Mouse (Mus musculus): ENCODE data around the gene Srrt. TPM values are rescaled to one million over a fixed set of nuclear protein-coding genes. Genes with fewer than 3 reads are reported as not detected.

The Srrt gene
- polyA plus RNA-seq, 1 experiment from 2014 or later = 88.1 TPM

- 86% methylated on average over 7 of the region's 7 CpGs for WGBS
- peaks cover 10% of the 10 kb centered on the region for H3K4me1 ChIP-seq (ENCODE audit: control insufficient read depth, insufficient read depth, low read depth, low read length)
- H3K27me3 ChIP-seq (replicated peaks; ENCODE audit: control insufficient read depth, insufficient read depth, low read length) = no peaks in the 10 kb centered on the region
- no peaks in the 10 kb centered on the region for H3K9me3 ChIP-seq (ENCODE audit: control insufficient read depth, low read length)
- peaks cover 6% of the 10 kb centered on the region; the same call in 1 of the 2 replicates for H3K36me3 ChIP-seq (ENCODE audit: control insufficient read depth, insufficient read depth, low read length)
- no peak overlapping the region for H3K27ac ChIP-seq (ENCODE audit: low read depth, low read length)
- ATAC-seq = no peak
- no peak overlapping the region for H3K9ac ChIP-seq (ENCODE audit: low read depth, low read length)
- H3K4me3 ChIP-seq (ENCODE audit: low read length) = no peak overlapping the region
- no peak overlapping the region for H3K4me2 ChIP-seq (ENCODE audit: low read length)
These were observed 23.4 kb upstream of the Srrt start for GRCm38 (mm10) chr5:137330910-137331309.

DNA sequence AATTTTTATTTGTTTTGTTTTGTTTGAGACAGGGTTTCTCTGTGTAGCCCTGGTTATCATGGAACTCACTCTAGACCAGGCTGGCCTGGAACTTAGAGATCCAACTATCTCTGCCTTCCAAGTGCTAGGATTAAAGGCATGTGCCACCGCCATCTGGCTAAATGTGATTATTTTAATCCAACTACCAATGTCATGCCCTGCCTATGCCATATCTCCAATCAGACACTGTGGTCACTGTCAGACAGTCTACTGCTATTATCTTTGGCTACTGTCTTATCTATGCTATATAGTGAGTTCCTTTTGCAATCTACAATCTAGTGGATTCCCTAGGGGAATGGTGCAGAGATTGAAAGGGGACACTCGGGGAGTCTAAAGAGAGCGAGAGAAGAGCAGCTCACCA, 13.5 kb upstream of the Srrt start:
- Histone ChIP-seq H3K36me3 (ENCODE audit: control insufficient read depth, insufficient read depth, low read length) (peaks cover 26% of the 10 kb centered on the region), H3K27me3 (replicated peaks; ENCODE audit: control insufficient read depth, insufficient read depth, low read length) (no peaks in the 10 kb centered on the region), H3K27ac (ENCODE audit: low read depth, low read length) (no peak overlapping the region), H3K4me2 (ENCODE audit: low read length) (no peak overlapping the region), H3K4me3 (ENCODE audit: low read length) (no peak overlapping the region), H3K9ac (ENCODE audit: low read depth, low read length) (no peak overlapping the region), H3K4me1 (ENCODE audit: control insufficient read depth, insufficient read depth, low read depth, low read length) (no peaks in the 10 kb centered on the region), H3K9me3 (ENCODE audit: control insufficient read depth, low read length) (no peaks in the 10 kb centered on the region)
- no peak for ATAC-seq
- WGBS = 90% methylated on average over 3 of the region's 3 CpGs

DNA sequence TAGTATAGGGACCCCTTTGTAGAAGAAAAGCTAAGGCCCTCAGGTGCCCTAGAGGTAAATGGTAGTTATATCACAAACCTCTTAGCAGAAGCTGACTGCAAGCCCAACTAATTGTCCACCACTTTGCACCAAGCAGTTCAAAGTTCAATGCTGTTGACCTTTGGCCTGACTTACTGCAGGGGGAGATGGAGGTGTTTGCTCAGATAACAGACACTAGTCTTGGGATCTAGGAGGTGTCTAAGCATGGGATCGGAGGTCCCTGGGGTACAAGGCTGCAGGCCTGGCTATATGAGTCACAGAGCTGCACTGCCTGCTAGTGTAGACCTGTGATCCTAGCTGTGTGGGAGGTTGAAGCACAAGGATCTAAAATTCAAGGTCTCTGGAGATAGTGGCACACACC, 11.1 kb upstream of the Srrt start:
- H3K36me3 ChIP-seq (ENCODE audit: control insufficient read depth, insufficient read depth, low read length) = peaks cover 21% of the 10 kb centered on the region
- no peak overlapping the region for H3K4me2 ChIP-seq (ENCODE audit: low read length)
- peaks cover 14% of the 10 kb centered on the region for H3K4me1 ChIP-seq (ENCODE audit: control insufficient read depth, insufficient read depth, low read depth, low read length)
- H3K9me3 ChIP-seq (ENCODE audit: control insufficient read depth, low read length) = no peaks in the 10 kb centered on the region
- no peaks in the 10 kb centered on the region for H3K27me3 ChIP-seq (replicated peaks; ENCODE audit: control insufficient read depth, insufficient read depth, low read length)
- no peak overlapping the region for H3K4me3 ChIP-seq (ENCODE audit: low read length)
- 88% methylated on average over 1 of the region's 1 CpGs for WGBS
- H3K9ac ChIP-seq (ENCODE audit: low read depth, low read length) = no peak overlapping the region
- no peak for ATAC-seq
- no peak overlapping the region for H3K27ac ChIP-seq (ENCODE audit: low read depth, low read length)

GRCm38 (mm10) chr5:137317361-137317760, 9.9 kb upstream of the Srrt start:
- WGBS = 90% methylated on average over 8 of the region's 8 CpGs
- Histone ChIP-seq H3K36me3 (ENCODE audit: control insufficient read depth, insufficient read depth, low read length) (peaks cover 18% of the 10 kb centered on the region), H3K27me3 (replicated peaks; ENCODE audit: control insufficient read depth, insufficient read depth, low read length) (no peaks in the 10 kb centered on the region), H3K27ac (ENCODE audit: low read depth, low read length) (no peak overlapping the region), H3K9me3 (ENCODE audit: control insufficient read depth, low read length) (no peaks in the 10 kb centered on the region), H3K4me1 (ENCODE audit: control insufficient read depth, insufficient read depth, low read depth, low read length) (peaks cover 19% of the 10 kb centered on the region), H3K4me2 (ENCODE audit: low read length) (no peak overlapping the region), H3K4me3 (ENCODE audit: low read length) (no peak overlapping the region), H3K9ac (ENCODE audit: low read depth, low read length) (no peak overlapping the region)
- no peak for ATAC-seq

DNA sequence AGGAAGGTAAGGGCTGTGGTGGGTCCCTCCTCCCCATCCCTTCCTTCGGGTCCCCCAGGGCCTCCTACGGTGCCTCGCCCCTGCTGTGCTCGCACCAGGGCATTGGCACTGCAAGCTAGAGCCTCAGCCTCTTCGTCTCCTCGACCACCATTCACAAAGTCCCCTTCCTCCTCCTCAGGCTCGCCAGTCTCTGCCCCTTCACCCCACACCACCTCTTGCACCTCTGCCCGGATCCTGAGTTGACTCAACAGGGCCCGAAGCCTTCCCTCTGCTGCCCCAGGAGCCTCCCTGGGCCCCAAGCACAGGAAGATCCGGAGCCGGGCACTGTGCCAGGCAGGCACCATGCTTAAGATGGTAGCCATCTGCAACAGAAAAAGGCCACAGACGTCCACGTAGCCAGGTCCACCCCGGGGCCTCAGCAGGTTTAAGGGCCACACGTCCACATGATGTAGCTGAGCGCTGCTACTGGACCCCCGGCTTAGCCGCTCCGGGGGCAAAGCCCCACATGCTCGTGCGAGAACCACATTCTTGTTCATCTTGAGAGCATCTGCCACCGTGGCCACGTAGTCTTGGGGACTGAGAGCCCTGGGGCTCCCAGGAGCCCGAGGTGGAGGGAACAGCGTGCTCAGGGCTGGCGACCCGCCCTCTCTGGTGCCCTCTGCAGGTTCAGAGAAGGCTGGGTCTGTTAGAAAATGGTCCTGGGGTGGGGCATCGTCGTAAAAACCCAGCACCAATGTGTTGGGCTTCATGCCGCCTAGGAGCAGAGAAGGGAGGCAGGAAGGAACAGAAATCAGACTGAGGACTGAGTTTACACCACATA, 7.8 kb upstream of the Srrt start:
- 38% methylated on average over 30 of the region's 30 CpGs for WGBS
- Histone ChIP-seq H3K27me3 (replicated peaks; ENCODE audit: control insufficient read depth, insufficient read depth, low read length) (no peaks in the 10 kb centered on the region), H3K4me2 (ENCODE audit: low read length) (no peak overlapping the region; the same call in 1 of the 2 replicates), H3K4me1 (ENCODE audit: control insufficient read depth, insufficient read depth, low read depth, low read length) (peaks cover 19% of the 10 kb centered on the region), H3K9ac (ENCODE audit: low read depth, low read length) (no peak overlapping the region), H3K4me3 (ENCODE audit: low read length) (no peak overlapping the region), H3K9me3 (ENCODE audit: control insufficient read depth, low read length) (no peaks in the 10 kb centered on the region), H3K27ac (ENCODE audit: low read depth, low read length) (no peak overlapping the region), H3K36me3 (ENCODE audit: control insufficient read depth, insufficient read depth, low read length) (peaks cover 8% of the 10 kb centered on the region)
- ATAC-seq = no peak; the same call in 1 of the 2 replicates

- WGBS = 12% methylated on average over 30 of the region's 30 CpGs
- Histone ChIP-seq H3K9me3 (ENCODE audit: control insufficient read depth, low read length) (no peaks in the 10 kb centered on the region), H3K9ac (ENCODE audit: low read depth, low read length) (peak within 1 kb of the TSS; percentile 65), H3K4me1 (ENCODE audit: control insufficient read depth, insufficient read depth, low read depth, low read length) (peaks cover 19% of the 10 kb centered on the region), H3K27ac (ENCODE audit: low read depth, low read length) (peak within 1 kb of the TSS; percentile 66), H3K4me2 (ENCODE audit: low read length) (peak within 1 kb of the TSS; percentile 60), H3K4me3 (ENCODE audit: low read length) (peak within 1 kb of the TSS; percentile 42), H3K36me3 (ENCODE audit: control insufficient read depth, insufficient read depth, low read length) (peaks cover 7% of the 10 kb centered on the region; the same call in 1 of the 2 replicates), H3K27me3 (replicated peaks; ENCODE audit: control insufficient read depth, insufficient read depth, low read length) (no peaks in the 10 kb centered on the region)
- peak; percentile 77 for ATAC-seq
These were observed 7.0 kb upstream of the Srrt start, which contains the start of gene Trip6 for GRCm38 (mm10) chr5:137314193-137315083. Gene Trip6 (minus strand): TSS chr5:137314404.

GRCm38 (mm10) chr5:137313466-137314192, 6.2 kb upstream of the Srrt start:
- H3K27me3 ChIP-seq (replicated peaks; ENCODE audit: control insufficient read depth, insufficient read depth, low read length) = no peaks in the 10 kb centered on the region
- ATAC-seq = no peak; the same call in 1 of the 2 replicates
- peaks cover 19% of the 10 kb centered on the region for H3K4me1 ChIP-seq (ENCODE audit: control insufficient read depth, insufficient read depth, low read depth, low read length)
- H3K27ac ChIP-seq (ENCODE audit: low read depth, low read length) = peak overlapping the region; percentile 66
- no peaks in the 10 kb centered on the region for H3K9me3 ChIP-seq (ENCODE audit: control insufficient read depth, low read length)
- H3K36me3 ChIP-seq (ENCODE audit: control insufficient read depth, insufficient read depth, low read length) = peaks cover 7% of the 10 kb centered on the region; the same call in 1 of the 2 replicates
- H3K4me2 ChIP-seq (ENCODE audit: low read length) = peak overlapping the region; percentile 60
- H3K4me3 ChIP-seq (ENCODE audit: low read length) = peak overlapping the region; percentile 42
- peak overlapping the region; percentile 65 for H3K9ac ChIP-seq (ENCODE audit: low read depth, low read length)
- WGBS = 7% methylated on average over 22 of the region's 22 CpGs

DNA sequence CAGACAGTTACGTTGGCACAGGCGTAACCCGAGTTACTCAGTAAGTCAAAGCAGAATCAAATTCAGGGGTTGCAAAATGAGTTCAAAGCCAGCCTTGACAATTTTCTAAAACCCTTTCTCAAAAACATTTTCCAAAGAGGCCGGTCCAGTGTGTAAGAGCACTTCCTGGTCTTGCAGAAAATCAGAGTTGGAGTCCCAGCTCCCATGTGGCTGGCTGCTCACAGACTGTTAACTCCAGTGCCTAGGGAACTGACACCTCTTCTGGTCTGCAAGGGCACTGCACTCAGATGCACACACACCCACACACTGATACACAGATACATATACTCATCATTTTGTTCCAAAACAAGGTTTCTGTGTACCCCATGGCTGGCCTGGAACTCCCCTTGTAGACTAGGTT, 882 bp upstream of the Srrt start:
- WGBS = 92% methylated on average over 4 of the region's 4 CpGs
- Histone ChIP-seq H3K27me3 (replicated peaks; ENCODE audit: control insufficient read depth, insufficient read depth, low read length) (no peaks in the 10 kb centered on the region), H3K4me3 (ENCODE audit: low read length) (peak overlapping the region; percentile 69), H3K36me3 (ENCODE audit: control insufficient read depth, insufficient read depth, low read length) (no peaks in the 10 kb centered on the region), H3K9me3 (ENCODE audit: control insufficient read depth, low read length) (no peaks in the 10 kb centered on the region), H3K4me1 (ENCODE audit: control insufficient read depth, insufficient read depth, low read depth, low read length) (peaks cover 35% of the 10 kb centered on the region), H3K9ac (ENCODE audit: low read depth, low read length) (peak overlapping the region; percentile 84), H3K27ac (ENCODE audit: low read depth, low read length) (peak overlapping the region; percentile 93), H3K4me2 (ENCODE audit: low read length) (peak overlapping the region; percentile 72)
- ATAC-seq = no peak
